Mouse (Mus musculus) MEL (cell line): ENCODE data around the gene Lrrc19. TPM values are rescaled to one million over a fixed set of nuclear protein-coding genes. Genes with fewer than 3 reads are reported as not detected.

Experiments
- DNase-seq: peaks from one replicate; pipeline ENCODE4 v3.0.0; 2011; ENCODE audit warnings: low read depth, low spot score
- H3K27ac ChIP-seq: 2 replicates; pipeline ENCODE4 v1.5.1; 2012; ENCODE audit warnings: low read depth, mild to moderate bottlenecking, control low read depth, low read length, moderate library complexity; ENCODE audit not compliant: control insufficient read depth
- H3K27me3 ChIP-seq, 2 experiments: fragments of 150-350 bp in 1 of 2; sonication (generic) in 1 of 2; 2 replicates each; pipeline ENCODE4 v1.6.1; 2012; ENCODE audit warnings: low read length in 2 of 2, mild to moderate bottlenecking in 2 of 2, improper control_type of control experiment in 1 of 2, moderate library complexity in 1 of 2; ENCODE audit not compliant: insufficient read depth in 2 of 2, control insufficient read depth in 1 of 2
- H3K36me3 ChIP-seq, 2 experiments: 2 replicates each; pipeline ENCODE4 v1.6.1; 2012 to 2014; ENCODE audit warnings: low read length in 2 of 2, improper control_type of control experiment in 1 of 2, inconsistent platforms in 1 of 2, mild to moderate bottlenecking in 1 of 2; ENCODE audit not compliant: insufficient read depth in 2 of 2, control insufficient read depth in 1 of 2
- H3K4me1 ChIP-seq, 2 experiments: fragments of 150-350 bp in 1 of 2; sonication (generic) in 1 of 2; 2 replicates each; pipeline ENCODE4 v1.6.1; 2012; ENCODE audit warnings: low read length in 2 of 2, improper control_type of control experiment in 1 of 2, mild to moderate bottlenecking in 1 of 2; ENCODE audit not compliant: insufficient read depth in 2 of 2, control insufficient read depth in 1 of 2
- H3K4me3 ChIP-seq, 2 experiments: fragments of 150-350 bp in 1 of 2; sonication (generic) in 1 of 2; 2 replicates each; pipeline ENCODE4 v1.5.1; 2012; ENCODE audit warnings: low read depth in 2 of 2, low read length in 2 of 2, mild to moderate bottlenecking in 2 of 2, moderate library complexity in 2 of 2, control low read depth in 1 of 2, improper control_type of control experiment in 1 of 2; ENCODE audit not compliant: control insufficient read depth in 1 of 2, insufficient read depth in 1 of 2
- H3K79me2 ChIP-seq: 2 replicates; pipeline ENCODE4 v1.6.1; 2012; ENCODE audit warnings: mild to moderate bottlenecking, low read length, moderate library complexity; ENCODE audit not compliant: control insufficient read depth, poor library complexity, insufficient read depth
- H3K9ac ChIP-seq: 2 replicates; pipeline ENCODE4 v1.6.1; 2012; ENCODE audit warnings: low read depth, mild to moderate bottlenecking, control low read depth, low read length, moderate library complexity; ENCODE audit not compliant: control insufficient read depth, poor library complexity, severe bottlenecking
- H3K9me3 ChIP-seq: fragments of 150-350 bp; sonication (generic); replicated peaks from 2 replicates; pipeline ENCODE4 v1.6.1; 2012; ENCODE audit warnings: mild to moderate bottlenecking, low read length, improper control_type of control experiment, moderate library complexity; ENCODE audit not compliant: insufficient read depth
- BHLHE40 ChIP-seq: IDR thresholded peaks from 2 replicates; pipeline ENCODE4 v1.6.1; 2012; ENCODE audit warnings: low read depth, mild to moderate bottlenecking, inconsistent platforms, low read length, improper control_type of control experiment, borderline replicate concordance
- CHD2 ChIP-seq: IDR thresholded peaks from 2 replicates; pipeline ENCODE4 v1.6.1; 2011; ENCODE audit warnings: low read length, improper control_type of control experiment
- CTCF ChIP-seq, 3 experiments: IDR thresholded peaks in 2 of 3; conservative IDR thresholded peaks in 1 of 3; 2 replicates each; pipeline ENCODE4 v1.5.1; 2011 to 2012; ENCODE audit warnings: low read length in 3 of 3, low read depth in 2 of 3, mild to moderate bottlenecking in 2 of 3, improper control_type of control experiment in 1 of 3, inconsistent platforms in 1 of 3, mixed read lengths in 1 of 3, moderate library complexity in 1 of 3; ENCODE audit not compliant: control insufficient read depth in 1 of 3, insufficient read depth in 1 of 3, poor library complexity in 1 of 3, severe bottlenecking in 1 of 3
- ELF1 ChIP-seq: IDR thresholded peaks from 2 replicates; pipeline ENCODE4 v1.6.1; 2014; ENCODE audit warnings: low read depth, mild to moderate bottlenecking, inconsistent platforms, low read length, improper control_type of control experiment, moderate library complexity
- EP300 ChIP-seq, 2 experiments: IDR thresholded peaks; 2 replicates each; pipeline ENCODE4 v1.6.1; 2011; ENCODE audit warnings: improper control_type of control experiment in 2 of 2, low read length in 2 of 2, low read depth in 1 of 2, mild to moderate bottlenecking in 1 of 2
- ETS1 ChIP-seq: IDR thresholded peaks from 2 replicates; pipeline ENCODE4 v1.6.1; 2012; ENCODE audit warnings: low read depth, mild to moderate bottlenecking, inconsistent platforms, low read length, improper control_type of control experiment, moderate library complexity
- GABPA ChIP-seq: IDR thresholded peaks from 2 replicates; pipeline ENCODE4 v1.6.1; 2012; ENCODE audit warnings: low read depth, mild to moderate bottlenecking, inconsistent platforms, low read length, improper control_type of control experiment, moderate library complexity
- JUND ChIP-seq: IDR thresholded peaks from 2 replicates; pipeline ENCODE4 v1.6.1; 2011; ENCODE audit warnings: low read depth, mild to moderate bottlenecking, improper control_type of control experiment, low read length
- KAT2A ChIP-seq: conservative IDR thresholded peaks from 2 replicates; pipeline ENCODE4 v1.6.1; 2012; ENCODE audit warnings: low read depth, low read length, improper control_type of control experiment, inconsistent platforms
- MAX ChIP-seq: IDR thresholded peaks from 2 replicates; pipeline ENCODE4 v1.6.1; 2011; ENCODE audit warnings: low read length, improper control_type of control experiment
- MEF2A ChIP-seq: IDR thresholded peaks from 2 replicates; pipeline ENCODE4 v1.6.1; 2014; ENCODE audit warnings: low read depth, mild to moderate bottlenecking, inconsistent platforms, low read length, improper control_type of control experiment; ENCODE audit not compliant: poor library complexity, insufficient replicate concordance, severe bottlenecking; ENCODE audit errors: extremely low read depth
- MXI1 ChIP-seq: IDR thresholded peaks from 2 replicates; pipeline ENCODE4 v1.6.1; 2011; ENCODE audit warnings: mild to moderate bottlenecking, low read depth, low read length, improper control_type of control experiment
- NELFE ChIP-seq: IDR thresholded peaks from 2 replicates; pipeline ENCODE4 v1.6.1; 2011; ENCODE audit warnings: low read depth, low read length, improper control_type of control experiment
- NRF1 ChIP-seq: IDR thresholded peaks from 2 replicates; pipeline ENCODE4 v1.6.1; 2014; ENCODE audit warnings: low read depth, mild to moderate bottlenecking, inconsistent platforms, low read length, improper control_type of control experiment, moderate library complexity; ENCODE audit not compliant: poor library complexity, insufficient read depth, severe bottlenecking
- POLR2AphosphoS5 ChIP-seq: IDR thresholded peaks from 2 replicates; pipeline ENCODE4 v1.6.1; 2012; ENCODE audit warnings: low read depth, borderline replicate concordance, mild to moderate bottlenecking, inconsistent platforms, low read length, moderate library complexity, mixed read lengths
- RAD21 ChIP-seq: IDR thresholded peaks from 2 replicates; pipeline ENCODE4 v1.6.1; 2011; ENCODE audit warnings: mild to moderate bottlenecking, low read depth, low read length, improper control_type of control experiment
- SIN3A ChIP-seq: IDR thresholded peaks from 2 replicates; pipeline ENCODE4 v1.6.1; 2012; ENCODE audit warnings: low read length, improper control_type of control experiment, inconsistent platforms
- SMC3 ChIP-seq: IDR thresholded peaks from 2 replicates; pipeline ENCODE4 v1.6.1; 2011; ENCODE audit warnings: low read depth, low read length, improper control_type of control experiment
- TBP ChIP-seq: IDR thresholded peaks from 2 replicates; pipeline ENCODE4 v1.8.0; 2011; ENCODE audit warnings: low read depth, low read length, improper control_type of control experiment
- TCF12 ChIP-seq: IDR thresholded peaks from 2 replicates; pipeline ENCODE4 v1.6.1; 2014; ENCODE audit warnings: low read depth, mild to moderate bottlenecking, inconsistent platforms, low read length, improper control_type of control experiment, moderate library complexity
- UBTF ChIP-seq: IDR thresholded peaks from 2 replicates; pipeline ENCODE4 v1.6.1; 2012; ENCODE audit warnings: low read depth, mild to moderate bottlenecking, inconsistent platforms, low read length, improper control_type of control experiment, moderate library complexity, borderline replicate concordance; ENCODE audit not compliant: insufficient read depth
- ZC3H11A ChIP-seq: IDR thresholded peaks from 2 replicates; pipeline ENCODE4 v1.6.1; 2012; ENCODE audit warnings: low read depth, mild to moderate bottlenecking, inconsistent platforms, low read length, improper control_type of control experiment
- ZMIZ1 ChIP-seq: IDR thresholded peaks from 2 replicates; pipeline ENCODE4 v1.6.1; 2012; ENCODE audit warnings: low read depth, mild to moderate bottlenecking, inconsistent platforms, low read length, improper control_type of control experiment, moderate library complexity
- ZNF384 ChIP-seq: IDR thresholded peaks from 2 replicates; pipeline ENCODE4 v1.6.1; 2012; ENCODE audit warnings: low read depth, mild to moderate bottlenecking, inconsistent platforms, low read length, improper control_type of control experiment
- polyA plus RNA-seq, 2 experiments: library from polyadenylated mRNA; stranded (reverse) in 1 of 2; unstranded in 1 of 2; fragments of >175 nt in 1 of 2; fragments of >200 nt in 1 of 2; gene quantifications; 2 replicates each; pipeline versions ENCODE4 v1.2.1 to v1.2.4; 2012; ENCODE audit warnings: low replicate concordance in 2 of 2, low read depth in 1 of 2; ENCODE audit not compliant: insufficient read length in 2 of 2, insufficient read depth in 1 of 2, missing spikeins in 1 of 2
- total RNA-seq: library from RNA; depleted of rRNA; stranded (reverse); fragments of 300-350 nt; gene quantifications from 2 replicates; pipeline ENCODE4 v1.2.3, GENCODE M21; 2012

The Lrrc19 gene
- total and polyA plus RNA-seq, 3 experiments: 0.04 TPM; not detected in 2

GRCm38 (mm10) chr4:94643141-94643540 lies 6.8 kb downstream of the Lrrc19 start:
- DNase-seq: no peak
- Histone ChIP-seq H3K27me3 (no peaks in the 10 kb centered on the region), H3K9ac (no peak overlapping the region), H3K27ac (no peak overlapping the region), H3K36me3 (no peaks in the 10 kb centered on the region), H3K79me2 (no peaks in the 10 kb centered on the region), H3K4me1 (no peaks in the 10 kb centered on the region), H3K4me3 (no peak overlapping the region), H3K9me3 (no peaks in the 10 kb centered on the region)
- no peak for TF ChIP-seq ETS1
- no peak for TF ChIP-seq CHD2
- TF ChIP-seq SIN3A: no peak
- TF ChIP-seq UBTF: no peak
- no peak for TF ChIP-seq KAT2A
- TF ChIP-seq JUND: no peak
- no peak for TF ChIP-seq TCF12

- Histone ChIP-seq H3K9me3 (no peaks in the 10 kb centered on the region), H3K4me1 (no peaks in the 10 kb centered on the region), H3K36me3 (peaks cover 0 to 3% of the 10 kb centered on the region in 2 experiments; a peak in 2 of 4 replicates), H3K79me2 (no peaks in the 10 kb centered on the region), H3K4me3 (no peak overlapping the region), H3K27ac (no peak overlapping the region), H3K27me3 (no peaks in the 10 kb centered on the region), H3K9ac (no peak overlapping the region)
- TF ChIP-seq MAX (no peak), RAD21 (no peak), JUND (no peak), MEF2A (no peak), ELF1 (no peak), ZC3H11A (no peak), POLR2AphosphoS5 (no peak), BHLHE40 (no peak), NRF1 (no peak), NELFE (no peak), KAT2A (no peak), UBTF (no peak), MXI1 (no peak), TBP (no peak), SMC3 (no peak), ZNF384 (no peak), EP300 (IDR thresholded peaks at IDR 0.05; ENCODE audit: low read depth in 1 of 2, low read length in 2 of 2) (no peak), GABPA (no peak), CTCF (IDR thresholded peaks at IDR 0.05 in 2 of 3, conservative IDR thresholded peaks at IDR 0.05 in 1 of 3; ENCODE audit: control insufficient read depth in 1 of 3, insufficient read depth in 1 of 3, low read depth in 2 of 3, low read length in 3 of 3, poor library complexity in 1 of 3, severe bottlenecking in 1 of 3) (no peak), ZMIZ1 (no peak)
- DNase-seq: no peak
Measured at GRCm38 (mm10) chr4:94620077-94620476, 29.9 kb downstream of the Lrrc19 start.
